Mouse (Mus musculus) testis, adult 2 months (tissue): ENCODE data around the gene Calcrl. TPM values are rescaled to one million over a fixed set of nuclear protein-coding genes. Genes with fewer than 3 reads are reported as not detected.

Source experiments
- H3K27ac ChIP-seq: fragments of 200-500 bp; 2 replicates; pipeline ENCODE4 v1.5.1; 2012; ENCODE audit warnings: low read depth, low read length; ENCODE audit not compliant: control insufficient read depth, insufficient read depth
- H3K27me3 ChIP-seq: fragments of 200-500 bp; 2 replicates; pipeline ENCODE4 v1.6.1; 2012; ENCODE audit warnings: mild to moderate bottlenecking, low read length, moderate library complexity; ENCODE audit not compliant: control insufficient read depth, insufficient read depth
- H3K36me3 ChIP-seq: fragments of 200-500 bp; 2 replicates; pipeline ENCODE4 v1.6.1; 2012; ENCODE audit warnings: mild to moderate bottlenecking, low read length; ENCODE audit not compliant: control insufficient read depth, insufficient read depth
- H3K4me1 ChIP-seq: fragments of 200-500 bp; 2 replicates; pipeline ENCODE4 v1.6.1; 2012; ENCODE audit warnings: low read length; ENCODE audit not compliant: control insufficient read depth, insufficient read depth
- H3K4me3 ChIP-seq: fragments of 200-500 bp; 2 replicates; pipeline ENCODE4 v1.5.1; 2012; ENCODE audit warnings: low read depth, mild to moderate bottlenecking, low read length, moderate library complexity, mixed read lengths; ENCODE audit not compliant: control insufficient read depth
- CTCF ChIP-seq: fragments of 200-500 bp; IDR thresholded peaks from 2 replicates; pipeline ENCODE4 v1.5.1; 2012; ENCODE audit warnings: low read depth, mild to moderate bottlenecking, inconsistent platforms, low read length, moderate library complexity; ENCODE audit not compliant: control insufficient read depth, insufficient read depth, insufficient replicate concordance
- POLR2A ChIP-seq: fragments of 200-500 bp; IDR thresholded peaks from 2 replicates; pipeline ENCODE4 v1.6.1; 2012; ENCODE audit warnings: low read depth, mild to moderate bottlenecking, inconsistent platforms, low read length, moderate library complexity; ENCODE audit not compliant: control insufficient read depth
- polyA plus RNA-seq: library from polyadenylated mRNA; depleted of rRNA; stranded (reverse); fragments of >200 nt; gene quantifications from 2 replicates; pipeline ENCODE4 v1.2.3, GENCODE M21; 2012

Calcrl gene
- polyA plus RNA-seq, 1 experiment, result 0.42 TPM

GRCm38 (mm10) chr2:84388023-84388416 is 37.2 kb downstream of the Calcrl start:
- peak overlapping the region; percentile 27; the same call in 1 of the 2 replicates for H3K4me3 ChIP-seq
- no peaks in the 10 kb centered on the region; the same call in 1 of the 2 replicates for H3K4me1 ChIP-seq
- TF ChIP-seq POLR2A (no peak), CTCF (no peak)
- no peak overlapping the region for H3K27ac ChIP-seq
- H3K27me3 ChIP-seq, result no peaks in the 10 kb centered on the region
- no peaks in the 10 kb centered on the region for H3K36me3 ChIP-seq

- no peaks in the 10 kb centered on the region for H3K27me3 ChIP-seq
- H3K4me1 ChIP-seq, result no peaks in the 10 kb centered on the region; the same call in 1 of the 2 replicates
- H3K4me3 ChIP-seq, result peak overlapping the region; percentile 40; the same call in 1 of the 2 replicates
- H3K36me3 ChIP-seq, result no peaks in the 10 kb centered on the region
- H3K27ac ChIP-seq, result no peak overlapping the region
- TF ChIP-seq CTCF (no peak), POLR2A (no peak)
Measured at GRCm38 (mm10) chr2:84387394-84388022, 37.7 kb downstream of the Calcrl start.

- Histone ChIP-seq H3K4me3 (peak overlapping the region; percentile 40; the same call in 1 of the 2 replicates), H3K27me3 (no peaks in the 10 kb centered on the region), H3K27ac (0 out of 2 replicates have a peak overlapping the region, but pooled peaks have one; percentile 13), H3K4me1 (no peaks in the 10 kb centered on the region; the same call in 1 of the 2 replicates), H3K36me3 (no peaks in the 10 kb centered on the region)
- TF ChIP-seq CTCF, result no peak
- TF ChIP-seq POLR2A, result no peak
Measured at GRCm38 (mm10) chr2:84386563-84387393, 38.4 kb downstream of the Calcrl start.

GRCm38 (mm10) chr2:84384911-84385693 is 40.1 kb downstream of the Calcrl start:
- no peaks in the 10 kb centered on the region; the same call in 1 of the 2 replicates for H3K4me1 ChIP-seq
- H3K4me3 ChIP-seq, result no peak overlapping the region
- H3K27ac ChIP-seq, result no peak overlapping the region
- TF ChIP-seq CTCF, result no peak
- no peak for TF ChIP-seq POLR2A
- no peaks in the 10 kb centered on the region for H3K36me3 ChIP-seq
- H3K27me3 ChIP-seq, result no peaks in the 10 kb centered on the region

GRCm38 (mm10) chr2:84383828-84384227 is 41.4 kb downstream of the Calcrl start:
- Histone ChIP-seq H3K4me1 (no peaks in the 10 kb centered on the region; the same call in 1 of the 2 replicates), H3K4me3 (no peak overlapping the region), H3K27me3 (no peaks in the 10 kb centered on the region), H3K27ac (no peak overlapping the region), H3K36me3 (no peaks in the 10 kb centered on the region)
- no peak for TF ChIP-seq POLR2A
- TF ChIP-seq CTCF, result no peak

GRCm38 (mm10) chr2:84382556-84382955 is 42.7 kb downstream of the Calcrl start:
- Histone ChIP-seq H3K27me3 (no peaks in the 10 kb centered on the region), H3K27ac (no peak overlapping the region), H3K4me1 (no peaks in the 10 kb centered on the region), H3K4me3 (no peak overlapping the region), H3K36me3 (no peaks in the 10 kb centered on the region)
- TF ChIP-seq POLR2A (no peak), CTCF (no peak)

GRCm38 (mm10) chr2:84381997-84382396 is 43.2 kb downstream of the Calcrl start:
- Histone ChIP-seq H3K27ac (no peak overlapping the region), H3K4me1 (no peaks in the 10 kb centered on the region), H3K36me3 (no peaks in the 10 kb centered on the region), H3K4me3 (no peak overlapping the region), H3K27me3 (no peaks in the 10 kb centered on the region)
- TF ChIP-seq POLR2A, result no peak
- no peak for TF ChIP-seq CTCF
